31 mouse cellular contexts compared by ENCODE assay signal in the genomic region with DNA sequence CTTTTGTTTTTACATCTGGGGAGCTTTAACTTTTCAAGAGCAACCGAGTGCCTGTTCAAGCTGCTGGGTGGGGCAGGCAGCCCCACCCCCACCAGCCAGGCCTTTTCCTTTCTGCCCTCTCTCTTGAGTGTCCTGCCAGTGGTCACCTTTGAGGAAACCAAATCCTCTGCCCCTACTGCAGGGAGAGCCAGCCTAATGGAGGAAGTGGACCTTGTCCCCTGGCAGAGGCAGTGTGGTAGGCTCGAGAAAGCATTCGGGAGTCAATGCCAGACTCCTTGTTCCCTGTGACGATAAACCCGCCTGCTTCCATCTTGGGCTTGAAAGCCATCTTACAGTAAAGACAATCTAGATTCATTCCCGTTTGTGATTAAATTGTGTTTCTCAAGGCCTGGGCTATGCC. TPM values are rescaled to one million over a fixed set of nuclear protein-coding genes. Genes with fewer than 3 reads are reported as not detected.
DNase-seq lines count a peak whose midpoint lies in the region; ATAC-seq and TF ChIP-seq lines count a peak whose summit lies in the region.
"Had no signal": no experiment of that assay in that cellular context is flagged by ENCODE, and none has a peak within 500 bp of the region (broad histone marks: within the 10 kb centered on the region; RNA-seq: fewer than 3 reads in every experiment).

No protein-coding gene starts in this region.

- no peaks in the 10 kb centered on the region for H3K36me3 ChIP-seq in intestine, postnatal 0 days (ENCODE audit: control insufficient read depth, insufficient read depth)
- no peaks in the 10 kb centered on the region for H3K36me3 ChIP-seq in intestine, embryonic 15.5 days
- H3K36me3 ChIP-seq in kidney, embryonic 15.5 days, result no peaks in the 10 kb centered on the region
- H3K36me3 ChIP-seq in forebrain, embryonic 11.5 days (ENCODE audit: control insufficient read depth, insufficient read depth, low read length), result no peaks in the 10 kb centered on the region
- H3K36me3 ChIP-seq: embryonic facial prominence, embryonic 12.5 days; forebrain, embryonic 12.5 days; lung, embryonic 15.5 days; midbrain, embryonic 10.5 days; midbrain, embryonic 15.5 days; neural tube, embryonic 15.5 days had no signal

- H3K4me3 ChIP-seq in intestine, postnatal 0 days (ENCODE audit: low read depth, low read length), result no peak overlapping the region
- H3K4me3 ChIP-seq in intestine, embryonic 15.5 days (replicated peaks), result no peak overlapping the region
- no peak overlapping the region for H3K4me3 ChIP-seq in kidney, embryonic 15.5 days (replicated peaks)
- H3K4me3 ChIP-seq in forebrain, embryonic 11.5 days (ENCODE audit: low read depth, low read length), result no peak overlapping the region
- H3K4me3 ChIP-seq: embryonic facial prominence, embryonic 12.5 days; forebrain, embryonic 12.5 days; lung, embryonic 15.5 days; midbrain, embryonic 10.5 days; midbrain, embryonic 15.5 days; neural tube, embryonic 15.5 days had no signal

- no peak overlapping the region for H3K4me2 ChIP-seq in intestine, postnatal 0 days (replicated peaks; ENCODE audit: low read depth)
- H3K4me2 ChIP-seq in intestine, embryonic 15.5 days (replicated peaks), result no peak overlapping the region
- no peak overlapping the region for H3K4me2 ChIP-seq in kidney, embryonic 15.5 days
- no peak overlapping the region for H3K4me2 ChIP-seq in forebrain, embryonic 11.5 days (ENCODE audit: low read depth, low read length, severe bottlenecking)
- H3K4me2 ChIP-seq: embryonic facial prominence, embryonic 12.5 days; forebrain, embryonic 12.5 days; liver, embryonic 11.5 days; lung, embryonic 15.5 days; midbrain, embryonic 15.5 days; neural tube, embryonic 15.5 days had no signal

- ATAC-seq in intestine, postnatal 0 days, result peak; percentile 43; the same call in 1 of the 2 replicates
- no peak for ATAC-seq in intestine, embryonic 15.5 days
- ATAC-seq in kidney, embryonic 15.5 days (replicated peaks; ENCODE audit: low FRiP score), result peak; percentile 74
- ATAC-seq in forebrain, embryonic 11.5 days (replicated peaks; ENCODE audit: low FRiP score), result no peak
- ATAC-seq: CD4-positive, CD25-positive, alpha-beta regulatory T cell, adult 4 months; forebrain, postnatal 0 days; hindbrain, embryonic 16.5 days; intestine, embryonic 16.5 days; midbrain, embryonic 15.5 days had no signal

- WGBS in intestine, postnatal 0 days, result 53% methylated on average over 6 of the region's 6 CpGs
- WGBS in intestine, embryonic 15.5 days, result 76% methylated on average over 6 of the region's 6 CpGs
- WGBS in kidney, embryonic 15.5 days, result 52% methylated on average over 6 of the region's 6 CpGs
- WGBS in forebrain, embryonic 11.5 days, result 82% methylated on average over 6 of the region's 6 CpGs

- DNase-seq in kidney, adult 8-10 months, result peak; percentile 37 to 44
- DNase-seq in kidney, postnatal 36 days, result peak; percentile 52 to 57
- DNase-seq in retina, embryonic 14.5 days (ENCODE audit: low spot score), result no peak
- DNase-seq in forebrain, embryonic 11.5 days (ENCODE audit: low spot score), result no peak
- DNase-seq in right cerebral cortex, postnatal 36 days (ENCODE audit: low spot score in 2 of 2), result no peak
- DNase-seq: adrenal gland, postnatal 25 days; cerebellum, adult 11-12 months; cerebellum, adult 9-11 months; embryo, embryonic 11 days; forebrain, postnatal 0 days; gastrocnemius, postnatal 14 days; heart, postnatal 14 days; layer of hippocampus, postnatal 36 days; right cerebral cortex, postnatal 25 days; thymus, postnatal 4 days had no signal

- no peaks in the 10 kb centered on the region for H3K27me3 ChIP-seq in intestine, postnatal 0 days (replicated peaks; ENCODE audit: control insufficient read depth, insufficient read depth, low read length)
- no peaks in the 10 kb centered on the region for H3K27me3 ChIP-seq in intestine, embryonic 15.5 days (replicated peaks)
- H3K27me3 ChIP-seq in kidney, embryonic 15.5 days, result no peaks in the 10 kb centered on the region
- H3K27me3 ChIP-seq in forebrain, embryonic 11.5 days (ENCODE audit: control insufficient read depth, insufficient read depth, low read length), result no peaks in the 10 kb centered on the region
- H3K27me3 ChIP-seq: embryonic facial prominence, embryonic 12.5 days; forebrain, embryonic 12.5 days; lung, embryonic 15.5 days; midbrain, embryonic 15.5 days; neural tube, embryonic 15.5 days had no signal

- H3K27ac ChIP-seq in intestine, postnatal 0 days (ENCODE audit: low read depth, low read length), result no peak overlapping the region
- H3K27ac ChIP-seq in intestine, embryonic 15.5 days, result no peak overlapping the region
- peak overlapping the region; percentile 19; the same call in 1 of the 2 replicates for H3K27ac ChIP-seq in kidney, embryonic 15.5 days
- no peak overlapping the region for H3K27ac ChIP-seq in forebrain, embryonic 11.5 days (ENCODE audit: low read depth, low read length)
- H3K27ac ChIP-seq: forebrain, embryonic 12.5 days; lung, embryonic 15.5 days; midbrain, embryonic 10.5 days; midbrain, embryonic 15.5 days; neural tube, embryonic 15.5 days had no signal

- no peak overlapping the region for H3K9ac ChIP-seq in intestine, postnatal 0 days (ENCODE audit: low read depth, low read length)
- no peak overlapping the region for H3K9ac ChIP-seq in intestine, embryonic 15.5 days
- no peak overlapping the region for H3K9ac ChIP-seq in kidney, embryonic 15.5 days
- H3K9ac ChIP-seq in forebrain, embryonic 11.5 days (ENCODE audit: low read length), result no peak overlapping the region
- H3K9ac ChIP-seq: embryonic facial prominence, embryonic 12.5 days; forebrain, embryonic 12.5 days; forebrain, postnatal 0 days; lung, embryonic 15.5 days; midbrain, embryonic 15.5 days; neural tube, embryonic 15.5 days had no signal

- no peak for TF ChIP-seq CTCF in intestine, postnatal 0 days (IDR thresholded peaks at IDR 0.05; ENCODE audit: low read depth)

- H3K9me3 ChIP-seq in intestine, postnatal 0 days (ENCODE audit: control insufficient read depth), result no peaks in the 10 kb centered on the region
- H3K9me3 ChIP-seq in intestine, embryonic 15.5 days, result no peaks in the 10 kb centered on the region
- no peaks in the 10 kb centered on the region for H3K9me3 ChIP-seq in kidney, embryonic 15.5 days (replicated peaks)
- H3K9me3 ChIP-seq in forebrain, embryonic 11.5 days (ENCODE audit: control insufficient read depth, low read length), result no peaks in the 10 kb centered on the region
- H3K9me3 ChIP-seq: embryonic facial prominence, embryonic 12.5 days; forebrain, embryonic 12.5 days; lung, embryonic 15.5 days; midbrain, embryonic 10.5 days; midbrain, embryonic 15.5 days; neural tube, embryonic 15.5 days had no signal

- no peaks in the 10 kb centered on the region; the same call in 1 of the 2 replicates for H3K4me1 ChIP-seq in intestine, postnatal 0 days (replicated peaks; ENCODE audit: control insufficient read depth, insufficient read depth, low read length)
- no peaks in the 10 kb centered on the region for H3K4me1 ChIP-seq in intestine, embryonic 15.5 days (replicated peaks)
- H3K4me1 ChIP-seq in kidney, embryonic 15.5 days, result peaks cover 14% of the 10 kb centered on the region
- no peaks in the 10 kb centered on the region for H3K4me1 ChIP-seq in forebrain, embryonic 11.5 days (replicated peaks; ENCODE audit: control insufficient read depth, insufficient read depth, low read length)
- H3K4me1 ChIP-seq: forebrain, embryonic 12.5 days; lung, embryonic 15.5 days; midbrain, embryonic 10.5 days; midbrain, embryonic 15.5 days; neural tube, embryonic 15.5 days had no signal

RNA-seq across cellular contexts. Expression of a gene that starts 58.6 kb away (rescaled TPM):
- not detected in 2 replicates for polyA plus RNA-seq in intestine, postnatal 0 days (2015; fragmentation: Nextera tagmentation; extraction: Ambion mirVana)
- polyA plus RNA-seq in intestine, embryonic 15.5 days (2015; fragmentation: Nextera tagmentation; extraction: Ambion mirVana), result 0.09 TPM in 1 of 2 replicates, not detected in the other
- not detected in 2 replicates for polyA plus RNA-seq in kidney, embryonic 15.5 days (2015; fragmentation: Nextera tagmentation; extraction: Ambion mirVana)
- 0.05 TPM in 1 of 2 replicates, not detected in the other for polyA plus RNA-seq in forebrain, embryonic 11.5 days (2014; fragmentation: Nextera tagmentation; extraction: Ambion mirVana)
- polyA plus RNA-seq: CD4-positive, CD25-positive, alpha-beta regulatory T cell, adult 4 months; forebrain, embryonic 12.5 days; hindbrain, embryonic 11.5 days; hindbrain, embryonic 16.5 days; intestine, embryonic 16.5 days; limb, embryonic 11.5 days; liver, embryonic 16.5 days; midbrain, embryonic 10.5 days; midbrain, embryonic 15.5 days had no signal

RNA-seq across cellular contexts. Expression of a gene that starts 59.5 kb away (rescaled TPM):
- polyA plus RNA-seq in intestine, postnatal 0 days (2015; fragmentation: Nextera tagmentation; extraction: Ambion mirVana), result 321 and 331 TPM in 2 replicates
- polyA plus RNA-seq in intestine, embryonic 15.5 days (2015; fragmentation: Nextera tagmentation; extraction: Ambion mirVana), result 307 and 411 TPM in 2 replicates
- 311 and 374 TPM in 2 replicates for polyA plus RNA-seq in kidney, embryonic 15.5 days (2015; fragmentation: Nextera tagmentation; extraction: Ambion mirVana)
- 355 and 395 TPM in 2 replicates for polyA plus RNA-seq in forebrain, embryonic 11.5 days (2014; fragmentation: Nextera tagmentation; extraction: Ambion mirVana)

Comparison
In these comparisons a context has a peak if more than half of its experiments do, and no peak if none do; other contexts are left out.
1. ATAC-seq: peak in intestine, postnatal 0 days (single experiment) and kidney, embryonic 15.5 days (single experiment); none in intestine, embryonic 15.5 days (single experiment) and forebrain, embryonic 11.5 days (single experiment).
2. DNase-seq: peak in kidney, adult 8-10 months (2 of 2) and kidney, postnatal 36 days (2 of 2); none in retina, embryonic 14.5 days (single experiment), forebrain, embryonic 11.5 days (single experiment) and right cerebral cortex, postnatal 36 days (0 of 2).